ENCODE assay signal across 17 mouse cellular contexts in genomic region chr2:106873166-106873565, GRCm38 (mm10).
"Had no signal": no experiment of that assay in that cellular context is flagged by ENCODE, and none has a peak within 500 bp of the region (broad histone marks: within the 10 kb centered on the region; RNA-seq: fewer than 3 reads in every experiment).

No protein-coding gene starts in this region.

- H3K4me2 ChIP-seq: liver, embryonic 13.5 days; midbrain, embryonic 11.5 days had no signal

- H3K9me3 ChIP-seq: liver, embryonic 13.5 days had no signal

- H3K4me1 ChIP-seq: liver, embryonic 13.5 days had no signal

- DNase-seq: kidney, adult 18-20 months; kidney, adult 9 months; kidney, postnatal 14 days; kidney, postnatal 4 days; liver, embryonic 13.5 days; lung, adult 2 months; lung, postnatal 14 days; lung, postnatal 4 days; midbrain, embryonic 14.5 days; right cerebral cortex, adult 18-20 months; right cerebral cortex, postnatal 14 days; right cerebral cortex, postnatal 4 days; thymus, adult 2 months; thymus, postnatal 14 days; thymus, postnatal 4 days had no signal

- H3K9ac ChIP-seq: liver, embryonic 13.5 days had no signal

- H3K4me3 ChIP-seq: liver, embryonic 13.5 days had no signal

- H3K36me3 ChIP-seq: liver, embryonic 13.5 days had no signal

- H3K27ac ChIP-seq: liver, embryonic 13.5 days; stomach, postnatal 0 days had no signal

- H3K27me3 ChIP-seq: liver, embryonic 13.5 days had no signal
